Mouse (Mus musculus): Measurements from ENCODE around the gene Meox1. TPM values are rescaled to one million over a fixed set of nuclear protein-coding genes. Genes with fewer than 3 reads are reported as not detected.

The Meox1 gene
- total RNA-seq (2023): 0.27 TPM

DNA sequence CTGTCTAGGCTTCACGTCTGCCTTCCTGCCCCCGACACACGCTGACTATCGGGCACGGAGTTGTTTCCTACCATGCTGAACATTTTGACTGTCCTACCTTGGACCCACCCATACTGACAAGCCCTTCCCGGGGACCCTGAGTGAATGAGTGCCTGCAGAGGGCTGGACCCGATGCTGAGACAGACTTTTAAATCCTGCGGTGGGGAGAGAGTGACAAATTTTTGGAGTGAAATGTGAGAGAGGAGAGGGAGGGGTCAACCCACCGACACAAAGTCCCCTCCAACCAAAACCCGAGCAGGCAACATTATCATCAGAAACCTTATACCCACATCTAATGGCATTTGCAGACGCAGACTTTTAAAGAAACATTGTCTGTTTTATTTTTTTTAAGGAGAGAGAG is at the start of gene Meox1:
TSS of gene Meox1 (minus strand) at position 171 of the 400 bp plus-strand sequence.

Other genes starting within 250 kb of the Meox1 start
- gene Arl4d, start 228.8 kb downstream of the Meox1 start, total RNA-seq (2023): 5.4 TPM
- 85.1 TPM for gene Dhx8, start 161.5 kb downstream of the Meox1 start, total RNA-seq (2023)
- gene Etv4, start 109.0 kb downstream of the Meox1 start, total RNA-seq (2023): not detected
- not detected for gene Sost, start 72.6 kb upstream of the Meox1 start, total RNA-seq (2023)
- gene Cfap97d1, start 89.9 kb upstream of the Meox1 start, total RNA-seq (2023): not detected
- 2.3 TPM for gene Dusp3, start 92.6 kb upstream of the Meox1 start, total RNA-seq (2023)
- gene Mpp3, start 134.1 kb upstream of the Meox1 start, total RNA-seq (2023): not detected
- not detected for gene Cd300lg, start 147.1 kb upstream of the Meox1 start, total RNA-seq (2023)
- 2.8 TPM for gene Mpp2, start 194.1 kb upstream of the Meox1 start, total RNA-seq (2023)
- gene Ppy, start 206.9 kb upstream of the Meox1 start, total RNA-seq (2023): not detected
- not detected for gene Pyy, start 213.5 kb upstream of the Meox1 start, total RNA-seq (2023)